ENCODE assay signal across 21 mouse cellular contexts in genomic region chr16:90794708-90795107, GRCm38 (mm10). TPM values are rescaled to one million over a fixed set of nuclear protein-coding genes. Genes with fewer than 3 reads are reported as not detected.
"Had no signal": no experiment of that assay in that cellular context is flagged by ENCODE, and none has a peak within 500 bp of the region (broad histone marks: within the 10 kb centered on the region; RNA-seq: fewer than 3 reads in every experiment).

No protein-coding gene starts in this region.

- H3K4me2 ChIP-seq: lung, embryonic 15.5 days; midbrain, embryonic 11.5 days; midbrain, embryonic 13.5 days; midbrain, embryonic 15.5 days; neural tube, embryonic 12.5 days had no signal

- H3K9me3 ChIP-seq: lung, embryonic 15.5 days; megakaryocyte, embryonic 14.5 days; midbrain, embryonic 13.5 days; midbrain, embryonic 15.5 days; neural tube, embryonic 12.5 days had no signal

- H3K27me3 ChIP-seq: lung, embryonic 15.5 days; megakaryocyte, embryonic 14.5 days; midbrain, embryonic 13.5 days; midbrain, embryonic 15.5 days; neural tube, embryonic 12.5 days had no signal

- H3K27ac ChIP-seq: lung, embryonic 15.5 days; macrophage; midbrain, embryonic 13.5 days; midbrain, embryonic 15.5 days; neural tube, embryonic 12.5 days had no signal

- ATAC-seq: liver, postnatal 0 days; lung, postnatal 0 days; midbrain, embryonic 13.5 days; midbrain, embryonic 15.5 days had no signal

- H3K4me3 ChIP-seq: lung, embryonic 15.5 days; megakaryocyte, embryonic 14.5 days; midbrain, embryonic 13.5 days; midbrain, embryonic 15.5 days; neural tube, embryonic 12.5 days had no signal

- DNase-seq: liver, postnatal 0 days; lung, adult 2 months; lung, postnatal 14 days; lung, postnatal 36 days; right cerebral cortex, postnatal 14 days; thymus, adult 18-20 months; thymus, postnatal 14 days; thymus, postnatal 4 days had no signal

- H3K4me1 ChIP-seq: megakaryocyte, embryonic 14.5 days; midbrain, embryonic 13.5 days; midbrain, embryonic 15.5 days; neural tube, embryonic 12.5 days had no signal

- H3K9ac ChIP-seq: liver, postnatal 0 days; lung, embryonic 15.5 days; midbrain, embryonic 13.5 days; midbrain, embryonic 15.5 days; neural tube, embryonic 12.5 days had no signal

RNA-seq across cellular contexts. Expression of gene Eva1c, which starts 31.8 kb away (rescaled TPM):
- total RNA-seq: megakaryocyte progenitor cell, adult 5-6 weeks; monocyte, adult 5-6 weeks; neutrophil, adult 5-6 weeks had no signal
- polyA plus RNA-seq: macrophage had no signal

RNA-seq across cellular contexts. Expression of gene Mrap, which starts 56.7 kb away (rescaled TPM):
- total RNA-seq: monocyte, adult 5-6 weeks; neutrophil, adult 5-6 weeks had no signal
- polyA plus RNA-seq: midbrain, embryonic 13.5 days; neural tube, embryonic 12.5 days; neural tube, embryonic 14.5 days; stomach, embryonic 14.5 days had no signal
